Mouse (Mus musculus): Measurements from ENCODE around the gene Apobec3.
A peak's percentile ranks its signal among the peaks of the same experiment; 100 is the strongest.

Apobec3 gene

GRCm38 (mm10) chr15:79951226-79951625 is 59.8 kb downstream of the Apobec3 start:
- DNase-seq (ENCODE audit: low spot score): no peak

- DNase-seq (ENCODE audit: low spot score): peak; percentile 77
Measured at GRCm38 (mm10) chr15:79951730-79952503, 60.5 kb downstream of the Apobec3 start.

- peak; percentile 83 for DNase-seq (ENCODE audit: low spot score)
Measured at GRCm38 (mm10) chr15:79952504-79953231, 61.2 kb downstream of the Apobec3 start.

GRCm38 (mm10) chr15:79953470-79953869 is 62.0 kb downstream of the Apobec3 start:
- DNase-seq (ENCODE audit: low spot score): peak; percentile 61

- DNase-seq (ENCODE audit: low spot score): peak; percentile 87
Measured at GRCm38 (mm10) chr15:79956559-79956958, 65.1 kb downstream of the Apobec3 start.

GRCm38 (mm10) chr15:79958418-79958817 is 67.0 kb downstream of the Apobec3 start:
- DNase-seq (ENCODE audit: low spot score): no peak

GRCm38 (mm10) chr15:79961366-79961921 is 70.0 kb downstream of the Apobec3 start:
- no peak for DNase-seq (ENCODE audit: low spot score)

- no peak for DNase-seq (ENCODE audit: low spot score)
Measured at GRCm38 (mm10) chr15:79962661-79963060, 71.2 kb downstream of the Apobec3 start.

- DNase-seq (ENCODE audit: low spot score): no peak
Measured at GRCm38 (mm10) chr15:79964376-79964775, 72.9 kb downstream of the Apobec3 start.
